Mouse (Mus musculus): ENCODE data around the gene Bag6.

DNA sequence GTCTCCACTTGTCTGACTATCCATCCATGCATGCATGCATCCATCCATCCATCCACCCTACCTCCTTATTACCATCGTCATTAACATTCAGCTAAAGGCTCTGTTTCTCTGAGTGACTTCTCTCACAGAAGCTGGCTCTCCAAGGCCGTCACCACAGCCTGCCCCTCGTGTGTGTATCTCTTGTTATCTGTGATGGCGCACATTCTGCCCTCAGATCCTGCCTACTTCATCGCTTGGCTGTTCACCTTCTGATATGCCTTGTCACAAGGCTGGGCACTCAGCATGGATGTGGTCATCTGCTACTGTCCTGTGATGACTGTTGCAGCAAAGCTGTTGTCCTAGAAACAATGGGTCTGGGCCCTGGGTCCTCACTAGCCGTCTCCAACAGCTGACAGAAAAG is 30.2 kb upstream of the Bag6 start:
- TF ChIP-seq POLR2A (IDR thresholded peaks at IDR 0.05; ENCODE audit: extremely low read depth, insufficient read depth, low read length) (no peak), CTCF (IDR thresholded peaks at IDR 0.05; ENCODE audit: extremely low read depth, insufficient read depth, low read length) (no peak)

Data from cortical plate, adult 2 months (tissue).